Mouse (Mus musculus): ENCODE data around the gene Atxn1.

DNA sequence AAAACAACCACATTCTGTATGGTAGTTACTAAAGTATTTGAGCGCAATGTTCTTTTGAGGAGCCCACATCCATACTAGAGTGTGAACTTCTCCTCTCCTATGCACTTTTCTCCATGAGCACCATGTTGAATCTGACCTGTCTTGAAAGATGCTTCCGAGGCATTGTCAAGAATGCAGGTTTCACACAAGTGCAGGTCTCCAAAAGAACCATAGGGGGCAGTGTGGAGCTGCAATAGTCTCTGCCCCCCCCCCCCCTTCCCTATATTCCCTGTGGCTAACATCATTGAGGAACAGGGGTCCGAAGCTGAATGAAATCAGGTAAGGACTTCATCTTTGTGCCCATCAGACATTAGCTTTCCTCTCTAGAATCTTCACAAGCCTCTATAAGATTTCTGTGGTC is 332.7 kb downstream of the Atxn1 start:
- TF ChIP-seq CTCF (IDR thresholded peaks at IDR 0.05; ENCODE audit: low read depth, low read length) (peak; percentile 17; the same call in 1 of the 2 replicates), POLR2A (IDR thresholded peaks at IDR 0.05; ENCODE audit: borderline replicate concordance, low read depth, low read length) (no peak)
